Mouse (Mus musculus) ES-Bruce4 (cell line): ENCODE measurements around the gene AI837181.
A peak's percentile ranks its signal among the peaks of the same experiment; 100 is the strongest.

ENCODE experiments used
- CTCF ChIP-seq: IDR thresholded peaks from one replicate; pipeline ENCODE4 v1.8.1; 2011; ENCODE audit warnings: low read depth, low read length
- POLR2A ChIP-seq: IDR thresholded peaks from one replicate; pipeline ENCODE4 v1.8.1; 2011; ENCODE audit warnings: low read length; ENCODE audit not compliant: insufficient read depth

DNA sequence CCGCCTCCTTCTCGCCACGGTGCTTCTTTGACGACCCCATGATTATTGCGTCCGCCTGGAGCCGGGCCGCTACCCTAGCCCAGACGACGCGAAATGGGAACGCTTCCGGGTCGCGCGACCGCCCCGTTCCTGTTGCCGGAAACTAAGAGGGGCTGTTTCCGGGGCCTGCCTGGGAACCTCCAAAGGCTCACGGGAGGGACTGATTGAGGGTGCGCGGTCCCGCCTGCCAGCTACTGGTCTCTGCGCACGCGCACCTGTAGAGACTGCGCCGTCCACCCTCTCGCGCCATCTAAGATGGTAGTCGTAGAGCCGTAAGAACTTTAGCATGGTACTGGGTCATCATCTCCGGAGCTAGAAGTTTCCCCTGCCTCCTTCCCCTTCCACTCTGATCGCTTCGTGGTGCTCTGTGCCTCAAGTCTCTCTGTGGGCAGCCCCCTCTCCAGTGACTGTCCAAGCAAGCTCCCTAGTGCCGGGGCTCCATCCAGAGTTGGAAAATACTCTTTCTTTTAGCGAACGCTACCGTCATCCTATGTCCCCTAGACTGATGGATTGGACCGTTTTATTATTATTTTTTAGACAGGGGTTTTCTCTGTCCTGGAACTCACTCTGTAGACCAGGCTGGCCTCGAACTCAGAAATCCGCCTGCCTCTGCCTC lies 36.2 kb upstream of the AI837181 start, which contains the start of gene Sart1:
- TF ChIP-seq CTCF (no peak), POLR2A (peak; percentile 87)
